Mouse (Mus musculus): Measurements from ENCODE around the gene Acta2. TPM values are rescaled to one million over a fixed set of nuclear protein-coding genes. Genes with fewer than 3 reads are reported as not detected.

The Acta2 gene
- polyA plus RNA-seq, 1 experiment from 2014 or later = 1,651 TPM

GRCm38 (mm10) chr19:34278078-34278477, 22.7 kb upstream of the Acta2 start:
- no peak for ATAC-seq
- H3K27me3 ChIP-seq (replicated peaks; ENCODE audit: control insufficient read depth, insufficient read depth, low read length) = no peaks in the 10 kb centered on the region

GRCm38 (mm10) chr19:34273073-34273472, 17.7 kb upstream of the Acta2 start:
- Histone ChIP-seq H3K4me2 (replicated peaks; ENCODE audit: low read depth) (no peak overlapping the region), H3K36me3 (ENCODE audit: control insufficient read depth, insufficient read depth) (no peaks in the 10 kb centered on the region), H3K9ac (ENCODE audit: low read depth, low read length) (no peak overlapping the region), H3K27ac (ENCODE audit: low read depth, low read length) (no peak overlapping the region), H3K9me3 (ENCODE audit: control insufficient read depth) (no peaks in the 10 kb centered on the region), H3K27me3 (replicated peaks; ENCODE audit: control insufficient read depth, insufficient read depth, low read length) (no peaks in the 10 kb centered on the region), H3K4me1 (replicated peaks; ENCODE audit: control insufficient read depth, insufficient read depth, low read length) (0 out of 2 replicates have a peak, but pooled peaks cover 3% of the 10 kb centered on the region), H3K4me3 (ENCODE audit: low read depth, low read length) (no peak overlapping the region)
- ATAC-seq = no peak
- TF ChIP-seq CTCF (IDR thresholded peaks at IDR 0.05; ENCODE audit: low read depth) = no peak
- WGBS = 100% methylated on average over 1 of the region's 1 CpGs

More at GRCm38 (mm10) chr19:34278078-34278477, 22.7 kb upstream of the Acta2 start:
- no peak for TF ChIP-seq CTCF (IDR thresholded peaks at IDR 0.05; ENCODE audit: low read depth)
- H3K27ac ChIP-seq (ENCODE audit: low read depth, low read length) = no peak overlapping the region
- no peak overlapping the region for H3K4me3 ChIP-seq (ENCODE audit: low read depth, low read length)
- H3K9ac ChIP-seq (ENCODE audit: low read depth, low read length) = no peak overlapping the region
- no peaks in the 10 kb centered on the region for H3K36me3 ChIP-seq (ENCODE audit: control insufficient read depth, insufficient read depth)
- 76% methylated on average over 3 of the region's 3 CpGs for whole genome bisulfite sequencing
- no peaks in the 10 kb centered on the region for H3K4me1 ChIP-seq (replicated peaks; ENCODE audit: control insufficient read depth, insufficient read depth, low read length)
- no peaks in the 10 kb centered on the region for H3K9me3 ChIP-seq (ENCODE audit: control insufficient read depth)
- H3K4me2 ChIP-seq (replicated peaks; ENCODE audit: low read depth) = no peak overlapping the region

- Histone ChIP-seq H3K27me3 (replicated peaks; ENCODE audit: control insufficient read depth, insufficient read depth, low read length) (no peaks in the 10 kb centered on the region), H3K9me3 (ENCODE audit: control insufficient read depth) (no peaks in the 10 kb centered on the region), H3K9ac (ENCODE audit: low read depth, low read length) (no peak overlapping the region), H3K36me3 (ENCODE audit: control insufficient read depth, insufficient read depth) (no peaks in the 10 kb centered on the region), H3K4me2 (replicated peaks; ENCODE audit: low read depth) (peak overlapping the region; percentile 38), H3K27ac (ENCODE audit: low read depth, low read length) (peak overlapping the region; percentile 81), H3K4me3 (ENCODE audit: low read depth, low read length) (no peak overlapping the region), H3K4me1 (replicated peaks; ENCODE audit: control insufficient read depth, insufficient read depth, low read length) (0 out of 2 replicates have a peak, but pooled peaks cover 3% of the 10 kb centered on the region)
- WGBS = 68% methylated on average over 13 of the region's 13 CpGs
- TF ChIP-seq CTCF (IDR thresholded peaks at IDR 0.05; ENCODE audit: low read depth) = no peak
- ATAC-seq = peak; percentile 74
These were observed 15.6 kb upstream of the Acta2 start for GRCm38 (mm10) chr19:34270824-34271464.

- no peak for TF ChIP-seq CTCF (IDR thresholded peaks at IDR 0.05; ENCODE audit: low read depth)
- no peaks in the 10 kb centered on the region for H3K36me3 ChIP-seq (ENCODE audit: control insufficient read depth, insufficient read depth)
- no peak overlapping the region for H3K9ac ChIP-seq (ENCODE audit: low read depth, low read length)
- no peak overlapping the region for H3K4me3 ChIP-seq (ENCODE audit: low read depth, low read length)
- peak overlapping the region; percentile 32; the same call in 1 of the 2 replicates for H3K4me2 ChIP-seq (replicated peaks; ENCODE audit: low read depth)
- no peaks in the 10 kb centered on the region for H3K9me3 ChIP-seq (ENCODE audit: control insufficient read depth)
- peak; percentile 91 for ATAC-seq
- H3K27me3 ChIP-seq (replicated peaks; ENCODE audit: control insufficient read depth, insufficient read depth, low read length) = no peaks in the 10 kb centered on the region
- WGBS = 46% methylated on average over 11 of the region's 11 CpGs
- peak overlapping the region; percentile 81 for H3K27ac ChIP-seq (ENCODE audit: low read depth, low read length)
- 0 out of 2 replicates have a peak, but pooled peaks cover 3% of the 10 kb centered on the region for H3K4me1 ChIP-seq (replicated peaks; ENCODE audit: control insufficient read depth, insufficient read depth, low read length)
These were observed 14.8 kb upstream of the Acta2 start for GRCm38 (mm10) chr19:34270106-34270726.

- 0 out of 2 replicates have a peak, but pooled peaks cover 3% of the 10 kb centered on the region for H3K4me1 ChIP-seq (replicated peaks; ENCODE audit: control insufficient read depth, insufficient read depth, low read length)
- no peaks in the 10 kb centered on the region for H3K36me3 ChIP-seq (ENCODE audit: control insufficient read depth, insufficient read depth)
- no peaks in the 10 kb centered on the region for H3K9me3 ChIP-seq (ENCODE audit: control insufficient read depth)
- 55% methylated on average over 1 of the region's 1 CpGs for WGBS
- no peak overlapping the region for H3K4me2 ChIP-seq (replicated peaks; ENCODE audit: low read depth)
- H3K27ac ChIP-seq (ENCODE audit: low read depth, low read length) = no peak overlapping the region
- ATAC-seq = no peak
- H3K27me3 ChIP-seq (replicated peaks; ENCODE audit: control insufficient read depth, insufficient read depth, low read length) = no peaks in the 10 kb centered on the region
- H3K9ac ChIP-seq (ENCODE audit: low read depth, low read length) = no peak overlapping the region
- H3K4me3 ChIP-seq (ENCODE audit: low read depth, low read length) = no peak overlapping the region
- no peak for TF ChIP-seq CTCF (IDR thresholded peaks at IDR 0.05; ENCODE audit: low read depth)
These were observed 13.6 kb upstream of the Acta2 start for GRCm38 (mm10) chr19:34268991-34269390.

- Histone ChIP-seq H3K9ac (ENCODE audit: low read depth, low read length) (no peak overlapping the region), H3K4me2 (replicated peaks; ENCODE audit: low read depth) (no peak overlapping the region), H3K27ac (ENCODE audit: low read depth, low read length) (no peak overlapping the region), H3K9me3 (ENCODE audit: control insufficient read depth) (no peaks in the 10 kb centered on the region), H3K36me3 (ENCODE audit: control insufficient read depth, insufficient read depth) (no peaks in the 10 kb centered on the region), H3K27me3 (replicated peaks; ENCODE audit: control insufficient read depth, insufficient read depth, low read length) (no peaks in the 10 kb centered on the region), H3K4me1 (replicated peaks; ENCODE audit: control insufficient read depth, insufficient read depth, low read length) (peaks cover 5% of the 10 kb centered on the region; the same call in 1 of the 2 replicates), H3K4me3 (ENCODE audit: low read depth, low read length) (no peak overlapping the region)
- ATAC-seq = no peak
- TF ChIP-seq CTCF (IDR thresholded peaks at IDR 0.05; ENCODE audit: low read depth) = no peak
- 73% methylated on average over 5 of the region's 5 CpGs for WGBS
These were observed 10.3 kb upstream of the Acta2 start for GRCm38 (mm10) chr19:34265604-34266193.

Measured in intestine, postnatal 0 days (tissue).